Mouse (Mus musculus) thymus, postnatal 4 days (tissue): ENCODE data around the gene Osbp2.

Experiments used
- DNase-seq: peaks from one replicate; pipeline ENCODE4 v3.0.0; 2021

Osbp2 gene

GRCm38 (mm10) chr11:3752766-3753165, 110.9 kb downstream of the Osbp2 start:
- no peak for DNase-seq

GRCm38 (mm10) chr11:3749831-3750230, 113.9 kb downstream of the Osbp2 start:
- no peak for DNase-seq

- DNase-seq = no peak
Measured at GRCm38 (mm10) chr11:3742449-3742848, 121.3 kb downstream of the Osbp2 start.

- DNase-seq = no peak
Measured at GRCm38 (mm10) chr11:3741183-3741582, 122.5 kb downstream of the Osbp2 start.

GRCm38 (mm10) chr11:3738778-3739177, 124.9 kb downstream of the Osbp2 start:
- DNase-seq = no peak

- DNase-seq = no peak
Measured at GRCm38 (mm10) chr11:3735715-3736114, 128.0 kb downstream of the Osbp2 start.

- DNase-seq = no peak
Measured at GRCm38 (mm10) chr11:3733933-3734636, 129.6 kb downstream of the Osbp2 start.

GRCm38 (mm10) chr11:3731469-3731868, 132.2 kb downstream of the Osbp2 start:
- no peak for DNase-seq

GRCm38 (mm10) chr11:3727438-3728105, 136.1 kb downstream of the Osbp2 start:
- no peak for DNase-seq

GRCm38 (mm10) chr11:3725331-3726054, 138.2 kb downstream of the Osbp2 start:
- DNase-seq = no peak

GRCm38 (mm10) chr11:3724726-3725125, 139.0 kb downstream of the Osbp2 start:
- DNase-seq = no peak

- no peak for DNase-seq
Measured at GRCm38 (mm10) chr11:3723910-3724309, 139.8 kb downstream of the Osbp2 start.

GRCm38 (mm10) chr11:3722861-3723260, 140.8 kb downstream of the Osbp2 start:
- no peak for DNase-seq

- DNase-seq = no peak
Measured at GRCm38 (mm10) chr11:3722036-3722435, 141.7 kb downstream of the Osbp2 start.

GRCm38 (mm10) chr11:3716662-3717061, 147.0 kb downstream of the Osbp2 start:
- DNase-seq = no peak

GRCm38 (mm10) chr11:3714486-3714885, 149.2 kb downstream of the Osbp2 start:
- peak; percentile 76 for DNase-seq

GRCm38 (mm10) chr11:3710203-3710602, 153.5 kb downstream of the Osbp2 start:
- no peak for DNase-seq

- DNase-seq = no peak
Measured at GRCm38 (mm10) chr11:3707057-3707456, 156.6 kb downstream of the Osbp2 start.

GRCm38 (mm10) chr11:3704404-3704803, 159.3 kb downstream of the Osbp2 start:
- DNase-seq = no peak

- no peak for DNase-seq
Measured at GRCm38 (mm10) chr11:3703089-3703992, 160.4 kb downstream of the Osbp2 start.

GRCm38 (mm10) chr11:3697441-3697840, 166.3 kb downstream of the Osbp2 start:
- no peak for DNase-seq

GRCm38 (mm10) chr11:3696086-3696616, 167.6 kb downstream of the Osbp2 start:
- no peak for DNase-seq

GRCm38 (mm10) chr11:3691746-3692145, 172.0 kb downstream of the Osbp2 start:
- DNase-seq = no peak
